Mouse (Mus musculus) limb, embryonic 12.5 days (tissue): ENCODE data around the gene Gmpr2. TPM values are rescaled to one million over a fixed set of nuclear protein-coding genes. Genes with fewer than 3 reads are reported as not detected.

Source experiments
- ATAC-seq: fragments of 200-750 bp; cut with Nextera tagmentation; 2 replicates; pipeline ENCODE4 v1.8.0; 2017; ENCODE audit warnings: low read depth, moderate TSS enrichment; ENCODE audit not compliant: insufficient number of reproducible peaks, insufficient read depth, low FRiP score, low TSS enrichment
- H3K27ac ChIP-seq: fragments of 300-500 bp; sonication (generic); 2 replicates; pipeline ENCODE4 v1.5.1; 2016; ENCODE audit warnings: mild to moderate bottlenecking, moderate library complexity
- H3K27me3 ChIP-seq: fragments of 300-500 bp; sonication (generic); 2 replicates; pipeline ENCODE4 v1.6.1; 2016; ENCODE audit warnings: mild to moderate bottlenecking, moderate library complexity
- H3K36me3 ChIP-seq: fragments of 300-500 bp; sonication (generic); 2 replicates; pipeline ENCODE4 v1.6.1; 2016; ENCODE audit warnings: mild to moderate bottlenecking, moderate library complexity
- H3K4me1 ChIP-seq: fragments of 300-500 bp; sonication (generic); replicated peaks from 2 replicates; pipeline ENCODE4 v1.6.1; 2016
- H3K4me2 ChIP-seq: fragments of 300-500 bp; sonication (generic); 2 replicates; pipeline ENCODE4 v1.6.1; 2016; ENCODE audit warnings: mild to moderate bottlenecking, moderate library complexity
- H3K4me3 ChIP-seq: fragments of 300-500 bp; sonication (generic); replicated peaks from 2 replicates; pipeline ENCODE4 v1.5.1; 2016; ENCODE audit warnings: mild to moderate bottlenecking
- H3K9ac ChIP-seq: fragments of 300-500 bp; sonication (generic); replicated peaks from 2 replicates; pipeline ENCODE4 v1.6.1; 2016; ENCODE audit warnings: mild to moderate bottlenecking, moderate library complexity
- H3K9me3 ChIP-seq: fragments of 300-500 bp; sonication (generic); 2 replicates; pipeline ENCODE4 v1.6.1; 2016; ENCODE audit warnings: mild to moderate bottlenecking, moderate library complexity
- WGBS: fragments of 180-500 bp; shearing (Covaris S2); methylation state at CpG from one replicate; pipeline ENCODE4 v1.1.7; 2016; 5-methylcytosine and 5-hydroxymethylcytosine counted together
- polyA plus RNA-seq: library from polyadenylated mRNA; unstranded; fragments of >200 nt; fragmentation: Nextera tagmentation; extraction: Ambion mirVana; gene quantifications from 2 replicates; pipeline ENCODE4 v1.2.1, GENCODE M21; 2016

Gmpr2 gene
- polyA plus RNA-seq, 1 experiment from 2014 or later: 74.2 TPM

DNA sequence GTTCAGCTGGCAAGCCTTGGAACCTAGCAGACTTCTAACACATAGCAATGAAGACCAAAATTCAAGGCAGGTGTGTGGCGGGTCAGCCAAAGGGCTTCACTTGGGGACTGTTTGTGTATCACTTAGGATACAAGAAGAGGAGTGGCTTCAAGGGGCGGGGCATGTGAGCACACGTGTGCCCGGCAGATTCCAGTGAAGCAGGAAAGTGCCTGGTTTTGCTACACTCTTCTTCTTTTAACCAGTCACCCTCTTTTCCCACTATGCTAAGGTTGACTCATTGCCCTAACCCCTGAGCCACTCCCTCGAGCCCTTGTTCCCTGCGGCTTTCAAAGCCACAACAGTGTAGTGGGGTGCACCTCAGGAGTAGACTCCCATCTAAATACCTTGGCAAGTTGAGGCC is 43.2 kb downstream of the Gmpr2 start:
- no peaks in the 10 kb centered on the region for H3K9me3 ChIP-seq
- H3K36me3 ChIP-seq: peaks cover 31% of the 10 kb centered on the region
- no peak for ATAC-seq
- 38% methylated on average over 6 of the region's 6 CpGs for WGBS
- no peak overlapping the region for H3K4me2 ChIP-seq
- H3K27me3 ChIP-seq: peaks cover 31% of the 10 kb centered on the region
- H3K4me3 ChIP-seq: no peak overlapping the region
- no peak overlapping the region for H3K9ac ChIP-seq
- peaks cover 9% of the 10 kb centered on the region for H3K4me1 ChIP-seq
- H3K27ac ChIP-seq: no peak overlapping the region

DNA sequence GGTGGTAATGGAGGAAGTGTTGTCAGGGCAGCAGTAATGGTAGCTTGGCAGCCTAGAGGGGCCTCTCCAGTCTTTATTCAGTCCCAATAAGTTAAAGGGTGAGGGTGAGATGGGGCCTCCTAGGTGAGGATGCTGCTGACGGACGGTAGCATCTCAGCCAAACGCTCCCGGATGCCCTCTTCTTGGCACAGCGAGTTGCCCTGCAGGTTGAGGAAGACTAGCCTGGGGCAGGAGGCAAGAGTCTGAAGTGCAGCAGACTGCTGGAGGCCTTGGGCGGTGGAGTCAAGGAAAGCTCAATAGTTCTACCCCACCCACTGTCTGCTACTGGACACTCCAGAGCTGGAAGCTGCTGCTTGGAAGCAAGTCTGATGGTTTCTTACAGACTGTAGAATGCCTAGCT is 44.5 kb downstream of the Gmpr2 start:
- H3K4me2 ChIP-seq: no peak overlapping the region
- H3K4me1 ChIP-seq: peaks cover 15% of the 10 kb centered on the region
- no peaks in the 10 kb centered on the region for H3K9me3 ChIP-seq
- no peak overlapping the region for H3K27ac ChIP-seq
- H3K27me3 ChIP-seq: peaks cover 28% of the 10 kb centered on the region
- H3K4me3 ChIP-seq: no peak overlapping the region
- peaks cover 35% of the 10 kb centered on the region for H3K36me3 ChIP-seq
- ATAC-seq: no peak
- WGBS: 96% methylated on average over 6 of the region's 6 CpGs
- no peak overlapping the region for H3K9ac ChIP-seq

DNA sequence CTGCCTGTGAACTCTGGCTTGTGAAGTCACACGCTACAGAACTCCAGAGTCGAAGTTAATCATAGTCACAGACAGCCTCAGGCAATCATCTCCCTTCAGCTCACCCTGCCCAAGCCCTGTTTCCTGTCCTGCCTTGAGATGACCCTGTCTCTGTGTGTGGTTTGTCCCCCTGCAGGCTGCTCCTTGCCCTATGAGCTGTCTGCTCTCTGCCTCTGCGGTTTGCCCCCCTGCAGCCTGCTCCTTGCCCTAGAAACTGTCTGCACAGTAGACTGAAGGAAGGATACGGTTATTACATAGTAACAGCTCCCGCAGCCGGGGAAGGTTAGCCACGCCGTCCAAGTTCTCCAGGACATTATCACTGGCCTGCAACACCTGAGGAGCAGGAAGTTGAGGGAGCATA is 45.1 kb downstream of the Gmpr2 start:
- Histone ChIP-seq H3K9ac (no peak overlapping the region), H3K27ac (no peak overlapping the region), H3K4me3 (no peak overlapping the region), H3K4me1 (peaks cover 18% of the 10 kb centered on the region), H3K36me3 (peaks cover 35% of the 10 kb centered on the region), H3K9me3 (no peaks in the 10 kb centered on the region), H3K4me2 (no peak overlapping the region), H3K27me3 (peaks cover 21% of the 10 kb centered on the region)
- ATAC-seq: no peak
- WGBS: 76% methylated on average over 8 of the region's 8 CpGs

DNA sequence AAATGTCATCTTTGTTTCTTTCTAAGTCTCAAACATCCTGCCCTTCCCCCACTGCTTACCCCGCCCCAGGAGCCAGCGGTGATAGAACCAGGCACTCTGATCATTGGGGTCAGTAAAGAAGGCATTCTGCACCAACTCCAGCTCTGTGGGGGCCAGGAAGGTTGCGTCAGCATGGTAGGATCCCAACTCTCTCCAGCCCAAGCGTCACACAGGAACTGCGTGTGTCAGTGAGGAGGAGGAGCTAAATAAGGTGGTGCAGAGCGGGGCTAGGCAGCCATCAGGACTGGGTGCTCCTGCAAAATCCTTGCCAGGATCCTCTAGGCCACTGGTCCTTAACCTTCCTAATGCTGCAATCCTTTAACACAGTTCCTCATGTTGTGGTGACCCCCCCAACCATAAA is 48.0 kb downstream of the Gmpr2 start:
- WGBS: 85% methylated on average over 6 of the region's 6 CpGs
- H3K27me3 ChIP-seq: no peaks in the 10 kb centered on the region

DNA sequence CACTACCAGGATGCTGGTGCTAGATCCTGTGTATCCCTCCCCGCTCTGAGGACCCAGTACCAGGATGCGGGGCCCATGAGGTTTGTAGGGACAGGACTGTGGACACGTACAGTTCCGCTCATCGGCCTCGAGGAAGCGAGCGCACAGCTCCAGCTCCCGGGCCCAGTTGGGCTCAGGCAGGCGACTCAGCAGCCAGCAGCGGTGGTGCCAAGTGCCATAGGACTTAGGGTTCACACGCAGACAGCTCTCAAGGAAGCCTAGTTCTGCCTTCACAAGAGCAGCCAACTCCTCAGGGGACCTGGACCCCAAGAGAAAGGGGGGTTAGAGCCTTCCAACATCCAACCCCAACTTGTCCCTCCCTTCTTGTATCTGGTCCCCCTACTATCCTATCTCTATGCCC is 48.9 kb downstream of the Gmpr2 start:
- peaks cover 9% of the 10 kb centered on the region for H3K4me1 ChIP-seq
- no peak overlapping the region for H3K4me3 ChIP-seq
- ATAC-seq: no peak
- peaks cover 35% of the 10 kb centered on the region for H3K36me3 ChIP-seq
- no peak overlapping the region for H3K9ac ChIP-seq
- H3K27ac ChIP-seq: no peak overlapping the region
- no peaks in the 10 kb centered on the region for H3K9me3 ChIP-seq
- 94% methylated on average over 12 of the region's 12 CpGs for WGBS
- H3K27me3 ChIP-seq: no peaks in the 10 kb centered on the region
- H3K4me2 ChIP-seq: peak overlapping the region; percentile 67

More for the DNA sequence above, 48.0 kb downstream of the Gmpr2 start:
- no peak overlapping the region for H3K4me2 ChIP-seq
- peaks cover 9% of the 10 kb centered on the region for H3K4me1 ChIP-seq
- H3K27ac ChIP-seq: no peak overlapping the region
- peaks cover 35% of the 10 kb centered on the region for H3K36me3 ChIP-seq
- H3K4me3 ChIP-seq: no peak overlapping the region
- H3K9ac ChIP-seq: no peak overlapping the region
- H3K9me3 ChIP-seq: no peaks in the 10 kb centered on the region
- no peak for ATAC-seq

DNA sequence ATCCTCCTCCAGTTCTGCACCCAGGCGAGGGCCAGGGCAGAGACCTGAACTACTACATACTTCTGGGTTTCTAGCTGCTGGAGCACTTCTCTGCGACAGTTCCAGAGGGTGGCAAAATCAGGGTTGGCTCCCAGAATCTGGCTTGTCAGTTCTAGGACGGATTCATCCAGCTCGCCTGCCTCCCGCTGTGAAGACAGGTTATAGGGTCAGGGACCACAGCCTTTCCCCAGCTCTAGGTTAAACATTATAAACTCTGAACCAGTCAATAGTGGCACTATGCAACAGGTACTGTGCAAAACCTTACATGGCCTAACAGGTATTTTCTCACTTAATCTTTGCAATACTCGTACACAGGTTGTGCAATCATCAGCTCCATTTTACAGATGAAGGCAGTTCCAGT is 49.3 kb downstream of the Gmpr2 start:
- no peak for ATAC-seq
- peaks cover 34% of the 10 kb centered on the region for H3K36me3 ChIP-seq
- no peaks in the 10 kb centered on the region for H3K9me3 ChIP-seq
- no peak overlapping the region for H3K27ac ChIP-seq
- peak overlapping the region; percentile 70; the same call in 1 of the 2 replicates for H3K9ac ChIP-seq
- peaks cover 9% of the 10 kb centered on the region for H3K4me1 ChIP-seq
- 78% methylated on average over 6 of the region's 6 CpGs for WGBS
- peak overlapping the region; percentile 67 for H3K4me2 ChIP-seq
- peak overlapping the region; percentile 77 for H3K4me3 ChIP-seq
- H3K27me3 ChIP-seq: no peaks in the 10 kb centered on the region

DNA sequence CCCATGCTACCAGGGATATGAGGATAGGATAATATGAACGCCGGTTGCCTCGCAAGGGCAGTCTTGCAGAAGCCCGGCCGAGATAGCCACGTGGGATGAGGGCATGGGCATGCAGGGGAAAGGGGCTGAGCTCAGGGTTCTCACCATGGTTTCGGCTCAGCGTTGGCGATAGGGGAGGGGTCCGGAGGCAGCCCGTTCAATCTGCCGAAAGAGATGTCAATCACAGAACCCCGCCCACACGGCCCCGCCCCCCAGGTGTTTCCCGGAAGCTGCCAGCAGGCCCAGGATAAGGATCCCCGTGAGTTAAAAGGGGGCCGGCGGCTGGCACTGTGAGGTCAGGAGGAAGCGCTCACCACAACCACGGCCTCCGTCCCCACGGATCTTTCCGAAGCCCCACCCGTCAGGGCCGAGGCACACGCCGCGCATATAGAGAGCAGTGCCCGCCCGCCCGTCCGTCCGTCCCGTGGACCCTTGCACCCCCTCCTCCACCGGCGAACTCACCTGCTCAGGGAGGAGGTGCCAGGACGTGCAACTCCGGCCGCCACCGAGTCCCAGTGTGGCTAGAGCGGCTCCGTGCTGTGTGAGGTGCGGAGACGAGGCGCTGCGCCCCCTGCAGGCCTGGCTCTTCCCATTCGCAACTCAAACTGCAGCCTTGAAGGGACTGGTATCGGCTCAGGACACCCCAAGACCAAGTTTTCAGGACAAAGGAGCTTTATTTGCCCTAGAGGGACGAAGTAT is 50.1 kb downstream of the Gmpr2 start, which contains the start of gene Rabggta:
TSS of gene Rabggta (minus strand) at position 564 of the 738 bp plus-strand sequence.
- WGBS: 1% methylated on average over 50 of the region's 50 CpGs
- Histone ChIP-seq H3K4me1 (peaks cover 9% of the 10 kb centered on the region), H3K27ac (peak within 1 kb of the TSS; percentile 78), H3K4me3 (peak within 1 kb of the TSS; percentile 77), H3K27me3 (no peaks in the 10 kb centered on the region), H3K9ac (peak within 1 kb of the TSS; percentile 70), H3K36me3 (peaks cover 26% of the 10 kb centered on the region), H3K9me3 (no peaks in the 10 kb centered on the region), H3K4me2 (peak within 1 kb of the TSS; percentile 67)
- peak; percentile 96 for ATAC-seq

DNA sequence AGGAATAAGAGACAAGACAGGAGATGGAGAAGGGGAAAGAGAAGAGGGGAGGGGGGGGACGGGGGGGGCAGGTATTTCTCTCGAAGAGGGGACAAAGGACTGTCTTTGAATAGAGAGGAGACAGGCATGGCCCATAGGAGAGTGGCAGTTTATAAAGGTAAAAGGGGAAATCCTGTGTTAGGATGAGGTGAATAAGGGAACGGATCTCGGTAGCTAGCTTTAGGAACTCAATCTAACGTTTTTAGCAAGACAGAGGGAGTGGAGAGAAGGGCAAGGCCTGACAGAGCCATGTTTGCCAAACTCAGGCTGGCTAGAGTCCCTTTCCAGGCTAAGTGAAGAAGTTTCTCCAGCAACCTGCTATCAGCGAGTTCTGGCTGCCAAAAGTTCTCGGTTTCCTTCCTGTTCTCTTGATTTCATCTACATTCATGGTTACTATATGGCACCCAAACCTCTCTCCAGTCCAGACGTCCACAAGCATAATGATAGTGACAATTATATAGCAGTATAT is 50.8 kb downstream of the Gmpr2 start:
- H3K27me3 ChIP-seq: no peaks in the 10 kb centered on the region
- no peak for ATAC-seq
- peaks cover 9% of the 10 kb centered on the region for H3K4me1 ChIP-seq
- peaks cover 19% of the 10 kb centered on the region for H3K36me3 ChIP-seq
- peak overlapping the region; percentile 70 for H3K9ac ChIP-seq
- WGBS: 54% methylated on average over 8 of the region's 8 CpGs
- peak overlapping the region; percentile 78 for H3K27ac ChIP-seq
- H3K4me2 ChIP-seq: peak overlapping the region; percentile 67
- no peaks in the 10 kb centered on the region for H3K9me3 ChIP-seq
- peak overlapping the region; percentile 77 for H3K4me3 ChIP-seq

DNA sequence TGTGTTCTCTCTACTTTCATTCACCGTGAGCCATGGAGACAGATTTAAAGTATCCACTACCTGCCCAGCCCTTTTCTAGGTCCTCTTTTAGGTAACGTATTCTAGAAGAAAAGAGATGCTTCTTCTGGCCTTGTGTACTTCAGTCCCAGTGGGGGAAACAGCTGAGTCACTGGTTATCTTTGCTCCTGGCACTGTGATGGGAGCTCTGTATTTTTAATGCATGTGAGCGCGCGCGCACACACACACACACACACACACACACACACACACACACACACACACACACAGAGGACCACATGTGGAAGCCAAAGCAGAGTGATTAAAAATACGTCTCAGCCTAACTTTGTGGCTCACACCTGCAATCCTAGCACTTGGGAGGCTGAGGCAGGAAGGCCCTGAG is 51.7 kb downstream of the Gmpr2 start:
- Histone ChIP-seq H3K9ac (no peak overlapping the region), H3K4me3 (no peak overlapping the region), H3K9me3 (no peaks in the 10 kb centered on the region), H3K27ac (no peak overlapping the region), H3K27me3 (no peaks in the 10 kb centered on the region), H3K4me1 (peaks cover 9% of the 10 kb centered on the region), H3K4me2 (no peak overlapping the region), H3K36me3 (peaks cover 13% of the 10 kb centered on the region)
- WGBS: 92% methylated on average over 7 of the region's 7 CpGs
- ATAC-seq: no peak

DNA sequence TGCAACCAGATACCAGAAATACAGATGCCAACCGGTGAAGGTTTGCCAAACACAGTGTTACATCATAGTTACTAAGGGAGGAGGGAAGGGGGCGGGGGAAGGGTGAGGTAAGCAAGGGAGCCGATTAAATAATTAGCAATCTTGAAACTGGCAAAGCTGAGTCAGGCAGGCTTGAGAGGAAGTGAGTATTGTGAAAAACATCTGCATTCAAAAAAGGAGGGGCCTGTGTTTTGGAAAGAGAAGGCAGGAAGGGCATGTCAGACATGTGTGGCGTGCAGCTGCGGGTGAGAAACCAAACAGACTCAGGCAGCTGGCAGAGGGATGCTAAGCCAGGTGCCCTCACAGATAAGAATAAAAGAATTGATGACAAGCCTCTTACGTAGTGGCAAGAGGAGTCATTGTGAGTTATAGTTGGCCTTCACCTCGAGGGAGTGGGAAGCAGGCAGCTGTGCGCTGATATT is 52.7 kb downstream of the Gmpr2 start:
- H3K4me1 ChIP-seq: peaks cover 9% of the 10 kb centered on the region
- no peak for ATAC-seq
- no peaks in the 10 kb centered on the region for H3K9me3 ChIP-seq
- no peak overlapping the region for H3K4me3 ChIP-seq
- no peak overlapping the region for H3K9ac ChIP-seq
- WGBS: 70% methylated on average over 8 of the region's 8 CpGs
- no peaks in the 10 kb centered on the region for H3K27me3 ChIP-seq
- no peak overlapping the region for H3K4me2 ChIP-seq
- H3K27ac ChIP-seq: no peak overlapping the region
- H3K36me3 ChIP-seq: peaks cover 8% of the 10 kb centered on the region; the same call in 1 of the 2 replicates

DNA sequence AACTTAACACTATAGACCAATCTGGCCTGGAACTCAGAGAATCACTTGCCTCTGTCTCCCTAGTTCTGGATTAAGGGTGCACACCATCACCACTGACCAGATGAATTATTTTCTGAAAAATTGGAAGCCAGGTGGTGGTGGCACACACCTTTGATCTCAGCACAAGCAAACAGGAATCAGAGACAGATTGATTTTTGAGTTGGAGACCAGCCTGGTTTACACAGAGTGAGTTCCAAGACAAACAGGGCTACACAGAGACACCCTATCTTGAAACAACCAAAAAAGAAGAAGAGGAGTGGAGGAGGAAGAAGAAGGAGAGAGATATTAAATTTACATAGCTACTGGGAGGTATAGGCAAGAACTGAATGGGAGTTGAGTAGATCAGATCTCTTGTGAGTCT is 54.5 kb downstream of the Gmpr2 start:
- Histone ChIP-seq H3K36me3 (no peaks in the 10 kb centered on the region), H3K27me3 (no peaks in the 10 kb centered on the region), H3K9me3 (no peaks in the 10 kb centered on the region), H3K4me3 (no peak overlapping the region), H3K27ac (no peak overlapping the region), H3K9ac (no peak overlapping the region), H3K4me1 (peaks cover 3% of the 10 kb centered on the region), H3K4me2 (no peak overlapping the region)
- no peak for ATAC-seq
